Mouse (Mus musculus) R1 (cell line): ENCODE measurements around the gene Pde4d.

Experiments used
- DNase-seq: peaks from one replicate; pipeline ENCODE4 v3.0.0-alpha.2; 2018; ENCODE audit warnings: low read depth, low spot score

Pde4d gene

DNA sequence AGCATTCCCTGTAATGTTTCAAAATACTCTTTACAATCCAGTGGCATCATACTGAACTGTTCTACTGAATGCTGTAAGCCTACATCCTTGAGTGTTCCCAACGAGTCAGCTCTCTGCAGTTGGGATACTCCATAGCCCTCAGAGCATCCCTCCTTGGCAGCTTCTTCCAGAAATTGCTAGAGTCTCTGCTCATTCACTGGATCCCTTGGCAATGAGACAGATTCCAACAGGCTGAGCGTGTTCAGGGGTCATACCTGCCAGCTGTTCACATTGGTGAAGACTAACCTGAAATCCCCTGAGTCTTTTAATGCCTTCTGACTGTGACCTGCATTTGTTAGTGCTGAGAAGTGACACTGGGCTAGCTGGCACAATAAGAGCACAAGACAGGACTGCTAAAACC lies 1173.5 kb downstream of the Pde4d start:
- no peak for DNase-seq

DNA sequence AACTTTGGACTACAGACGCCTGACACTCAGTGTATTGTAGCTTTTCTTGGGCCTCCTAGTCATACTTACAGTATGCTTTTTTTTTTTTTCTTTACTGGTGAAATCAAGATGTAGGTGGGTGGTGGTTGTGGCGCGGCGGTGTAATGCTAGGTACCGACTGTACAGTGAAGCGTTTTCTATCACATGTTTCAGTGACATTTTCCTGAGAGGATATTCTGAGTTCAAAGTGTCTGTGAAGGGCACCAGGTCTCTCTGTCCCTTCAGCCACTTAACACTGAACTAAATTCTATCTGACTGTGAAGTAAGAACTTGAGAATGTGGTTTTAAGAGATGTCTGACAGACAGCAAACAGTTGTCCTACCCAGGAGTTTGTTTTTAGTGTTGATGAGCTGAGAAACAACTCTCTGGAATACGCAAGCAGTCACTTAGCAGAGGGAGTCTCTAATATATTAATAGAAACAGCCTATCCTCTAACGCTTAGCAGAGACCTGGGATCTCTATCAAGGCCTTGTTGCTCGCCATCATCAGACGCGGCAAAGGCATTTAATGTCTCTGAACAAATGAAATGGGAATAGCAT lies 1175.1 kb downstream of the Pde4d start:
- DNase-seq, result no peak

GRCm38 (mm10) chr13:109625466-109626129 lies 1175.8 kb downstream of the Pde4d start:
- peak; percentile 72 for DNase-seq

GRCm38 (mm10) chr13:109627265-109627664 lies 1177.5 kb downstream of the Pde4d start:
- DNase-seq, result no peak

DNA sequence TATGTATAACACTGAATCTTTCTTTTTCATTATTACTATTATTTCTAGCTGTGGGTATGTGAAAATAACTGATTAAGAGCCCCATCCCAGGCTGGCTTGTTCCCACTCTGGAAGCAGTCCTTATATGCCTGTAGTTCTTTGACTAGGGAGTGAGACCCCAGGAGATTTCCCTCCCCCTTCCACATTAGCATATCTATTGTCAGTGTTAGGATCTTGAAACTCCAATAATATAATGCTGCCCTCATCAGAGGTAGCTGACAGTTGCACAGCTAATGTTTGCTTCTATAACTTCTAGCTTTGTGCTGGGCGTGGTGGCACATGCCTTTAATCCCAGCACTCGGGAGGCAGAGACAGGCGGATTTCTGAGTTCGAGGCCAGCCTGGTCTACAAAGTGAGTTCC lies 1178.9 kb downstream of the Pde4d start:
- DNase-seq, result peak; percentile 66

GRCm38 (mm10) chr13:109629216-109629615 lies 1179.5 kb downstream of the Pde4d start:
- DNase-seq, result no peak

GRCm38 (mm10) chr13:109631399-109632026 lies 1181.8 kb downstream of the Pde4d start:
- DNase-seq, result peak; percentile 49

- peak; percentile 87 for DNase-seq
These were observed 1182.8 kb downstream of the Pde4d start for GRCm38 (mm10) chr13:109632387-109633036.

DNA sequence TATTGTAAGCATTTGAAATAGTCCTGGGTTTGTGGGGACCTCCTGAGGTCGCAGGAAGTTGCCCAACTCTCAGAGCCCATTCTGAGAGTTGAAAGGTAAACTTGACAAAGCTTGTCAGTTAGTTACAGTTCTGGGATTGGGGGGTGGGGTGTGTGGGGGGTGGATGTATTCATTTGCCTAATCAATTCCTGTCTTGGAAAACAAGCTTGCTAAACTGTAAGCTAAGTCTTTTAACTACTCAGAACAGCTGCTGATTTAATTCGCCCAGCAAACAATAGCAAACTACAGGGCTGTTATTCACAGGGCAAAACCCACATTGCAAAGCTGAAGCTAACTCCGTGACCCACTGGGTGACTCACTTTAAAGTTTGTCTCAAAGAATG lies 1183.3 kb downstream of the Pde4d start:
- peak; percentile 91 for DNase-seq

- DNase-seq, result peak; percentile 25
These were observed 1186.3 kb downstream of the Pde4d start for GRCm38 (mm10) chr13:109635901-109636520.

- DNase-seq, result no peak
These were observed 1188.5 kb downstream of the Pde4d start for GRCm38 (mm10) chr13:109638273-109638672.

- no peak for DNase-seq
These were observed 1189.5 kb downstream of the Pde4d start for GRCm38 (mm10) chr13:109639286-109639685.

- DNase-seq, result no peak
These were observed 1191.8 kb downstream of the Pde4d start for GRCm38 (mm10) chr13:109641562-109641961.

DNA sequence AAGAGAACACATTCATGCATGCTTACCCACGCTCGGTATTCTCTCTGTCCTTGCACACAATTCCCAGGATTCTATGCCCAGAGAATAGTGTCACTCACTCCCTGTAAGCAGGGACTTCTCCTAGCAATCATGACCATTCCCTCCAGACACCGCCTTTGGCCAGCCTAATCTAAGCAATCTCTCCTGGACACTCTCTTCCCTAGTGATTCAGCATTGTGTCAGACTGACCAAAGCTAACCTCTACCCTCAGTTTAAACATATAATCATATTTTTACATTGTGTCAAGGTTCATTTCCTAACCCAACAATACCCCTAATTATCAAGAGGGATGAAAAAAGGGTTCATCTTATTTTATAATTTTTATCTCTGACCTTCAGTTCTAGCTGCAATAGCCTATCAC lies 1193.7 kb downstream of the Pde4d start:
- DNase-seq, result no peak

DNA sequence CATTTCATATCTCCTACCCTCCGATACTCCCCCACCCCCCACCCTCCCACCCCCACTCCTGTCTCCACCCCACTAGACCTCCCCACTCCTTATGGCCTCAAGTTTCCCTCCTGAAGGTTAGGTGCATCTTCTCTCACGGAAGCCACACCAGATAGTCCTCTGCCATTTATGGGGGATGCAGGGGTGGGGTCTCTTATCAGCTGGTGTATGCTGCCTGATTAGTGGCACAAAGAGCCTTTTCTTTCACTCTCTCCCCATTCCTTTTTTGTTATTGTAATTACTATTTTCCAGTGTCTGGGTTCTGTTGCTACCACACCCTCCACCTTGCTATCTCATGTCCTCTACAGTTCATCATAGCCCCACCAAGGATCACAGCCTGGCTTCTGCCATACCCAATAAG lies 1194.3 kb downstream of the Pde4d start:
- DNase-seq, result peak; percentile 64

DNA sequence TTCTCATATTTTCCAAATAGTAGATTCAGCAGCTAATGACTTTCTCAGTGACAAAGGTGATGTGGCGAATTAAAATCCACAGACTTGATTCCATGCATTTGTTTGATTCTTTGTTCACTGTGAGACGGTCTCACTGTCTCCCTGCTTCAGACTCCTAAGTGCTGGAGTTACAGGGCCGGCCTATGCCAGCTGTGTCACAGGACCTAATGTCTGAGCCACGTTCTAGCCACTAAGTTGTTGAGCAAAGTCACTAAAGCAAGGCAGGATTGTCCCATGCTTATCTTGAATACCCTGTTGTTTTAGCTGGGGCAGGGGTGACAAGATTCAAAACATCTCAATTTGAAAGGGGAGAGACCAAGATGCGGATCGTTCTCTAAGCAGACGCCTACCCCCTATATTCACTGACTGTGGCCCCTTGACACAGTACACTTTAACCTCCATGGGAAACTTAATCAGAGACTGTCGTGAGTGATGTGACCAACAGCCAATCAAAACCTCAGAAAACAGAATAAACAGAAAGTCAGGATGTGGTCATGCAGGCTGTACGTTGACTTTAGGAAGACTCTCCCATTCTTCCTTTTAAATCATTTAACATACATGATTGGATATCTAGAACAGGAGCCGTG lies 1195.6 kb downstream of the Pde4d start:
- peak; percentile 84 for DNase-seq

DNA sequence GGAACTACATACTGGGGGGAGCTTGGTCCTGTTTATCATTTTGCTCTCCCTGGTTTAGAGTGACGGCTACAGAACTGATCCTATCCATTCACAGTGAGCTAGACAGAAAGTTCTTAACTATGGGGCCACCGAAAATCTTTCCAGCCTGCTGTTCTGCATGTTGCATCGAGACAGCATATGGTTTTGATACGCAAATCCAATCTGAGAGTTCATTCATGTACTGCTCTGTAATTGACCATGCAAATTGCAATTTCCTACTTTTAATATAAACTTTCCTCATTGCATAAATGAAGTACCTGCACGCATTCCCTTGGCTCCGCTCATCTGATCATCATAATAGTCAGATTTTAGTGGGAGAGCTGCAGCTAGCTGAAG lies 1196.1 kb downstream of the Pde4d start:
- DNase-seq, result no peak

DNA sequence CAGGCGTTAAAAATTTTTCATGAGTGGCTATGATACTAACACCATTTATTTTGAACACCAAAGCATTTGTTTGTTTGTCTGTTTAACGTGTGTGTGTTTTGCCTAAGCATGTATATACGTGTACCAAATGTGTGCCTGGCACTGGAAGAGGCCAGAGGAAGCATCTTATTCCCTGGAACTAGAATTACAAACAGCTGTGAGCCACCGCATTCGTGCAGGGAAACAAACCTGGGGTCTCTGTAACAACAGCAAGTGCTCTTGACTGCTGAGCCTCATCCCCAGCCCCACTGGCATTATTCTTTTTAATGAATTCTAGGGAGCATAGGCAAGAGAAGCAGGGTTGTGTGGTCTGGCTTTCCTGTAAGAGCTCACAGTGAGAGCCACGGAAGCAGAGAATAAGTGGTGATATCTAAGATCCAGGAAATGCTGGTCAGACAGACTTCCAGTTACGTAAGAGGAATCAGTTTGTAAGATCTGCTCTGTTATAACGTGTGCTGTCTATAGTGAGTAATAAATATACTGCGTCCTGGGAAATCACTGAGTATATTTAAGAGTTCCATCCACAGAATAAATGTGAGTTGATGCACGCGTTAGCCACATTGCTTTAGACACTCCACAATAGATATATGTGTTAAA lies 1197.0 kb downstream of the Pde4d start:
- DNase-seq, result no peak

DNA sequence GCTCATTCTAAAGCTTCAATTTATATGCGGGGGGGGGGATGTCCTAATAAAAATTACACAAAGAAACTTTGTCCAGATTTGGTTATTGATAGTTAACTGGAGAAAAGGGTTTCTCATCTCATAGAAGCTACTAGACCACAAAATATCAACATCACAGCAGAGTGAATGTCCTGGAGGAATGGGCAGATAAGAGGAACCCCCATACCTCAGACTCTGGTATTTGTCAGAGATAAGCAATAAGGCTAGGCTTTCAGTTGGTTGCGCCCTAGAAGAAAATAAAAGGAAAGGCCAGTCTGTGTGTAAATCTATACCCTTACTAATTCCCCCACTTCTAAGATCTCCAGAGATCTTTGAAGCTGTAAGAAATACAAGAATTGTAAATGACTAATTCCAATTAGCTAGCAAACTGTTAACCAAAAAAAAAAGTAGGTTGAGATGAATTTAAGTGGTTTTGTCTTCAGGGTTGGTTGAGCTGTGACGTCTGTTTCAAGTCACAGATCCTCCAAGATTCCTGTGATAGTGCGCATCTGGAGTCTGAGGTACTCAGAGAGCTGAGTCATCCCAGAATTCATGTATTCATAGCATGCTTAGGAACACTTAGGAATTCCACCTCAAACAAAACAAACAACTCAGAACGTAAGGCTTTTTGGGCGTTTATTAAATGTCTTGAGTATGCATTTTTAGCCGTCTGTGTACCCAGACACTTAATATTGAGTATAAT lies 1197.9 kb downstream of the Pde4d start:
- peak; percentile 36 for DNase-seq

GRCm38 (mm10) chr13:109648311-109648710 lies 1198.6 kb downstream of the Pde4d start:
- no peak for DNase-seq
